Mouse (Mus musculus) ES-E14 (cell line): ENCODE results near the gene Btbd8. TPM values are rescaled to one million over a fixed set of nuclear protein-coding genes. Genes with fewer than 3 reads are reported as not detected.
A peak's percentile ranks its signal among the peaks of the same experiment; 100 is the strongest.

Experiments
- DNase-seq: peaks from one replicate; pipeline ENCODE4 v3.0.0-alpha.2; 2013; ENCODE audit warnings: low read depth, low spot score
- H3K27ac ChIP-seq: 2 replicates; pipeline ENCODE4 v1.5.1; 2012; ENCODE audit warnings: low read depth, mild to moderate bottlenecking, low read length, moderate library complexity, mixed read lengths; ENCODE audit not compliant: poor library complexity, insufficient read depth, severe bottlenecking
- H3K36me3 ChIP-seq: 2 replicates; pipeline ENCODE4 v1.6.1; 2012; ENCODE audit warnings: mild to moderate bottlenecking, low read length, moderate library complexity, mixed read lengths; ENCODE audit not compliant: control insufficient read depth, poor library complexity, insufficient read depth, severe bottlenecking
- H3K4me1 ChIP-seq, 2 experiments: fragments of 150-350 bp in 1 of 2; sonication (generic) in 1 of 2; 2 replicates each; pipeline ENCODE4 v1.6.1; 2012; ENCODE audit warnings: low read length in 2 of 2, mild to moderate bottlenecking in 1 of 2, mixed read lengths in 1 of 2; ENCODE audit not compliant: control insufficient read depth in 2 of 2, insufficient read depth in 2 of 2, poor library complexity in 1 of 2
- H3K4me3 ChIP-seq, 2 experiments: fragments of 150-350 bp in 1 of 2; sonication (generic) in 1 of 2; 2 replicates each; pipeline ENCODE4 v1.5.1; 2012; ENCODE audit warnings: low read length in 2 of 2, low read depth in 1 of 2, mild to moderate bottlenecking in 1 of 2, mixed read lengths in 1 of 2; ENCODE audit not compliant: insufficient read depth in 1 of 2, poor library complexity in 1 of 2, severe bottlenecking in 1 of 2
- H3K9ac ChIP-seq: 2 replicates; pipeline ENCODE4 v1.6.1; 2012; ENCODE audit warnings: low read depth, mild to moderate bottlenecking, low read length, mixed read lengths; ENCODE audit not compliant: poor library complexity, insufficient read depth, severe bottlenecking
- H3K9me3 ChIP-seq: fragments of 150-350 bp; sonication (generic); 2 replicates; pipeline ENCODE4 v1.6.1; 2012; ENCODE audit warnings: low read depth, mild to moderate bottlenecking, low read length; ENCODE audit not compliant: control insufficient read depth, insufficient read depth
- CHD2 ChIP-seq: IDR thresholded peaks from 2 replicates; pipeline ENCODE4 v1.6.1; 2014; ENCODE audit warnings: mild to moderate bottlenecking, low read depth, low read length, inconsistent platforms
- HCFC1 ChIP-seq: IDR thresholded peaks from 2 replicates; pipeline ENCODE4 v1.6.1; 2012; ENCODE audit warnings: low read length, inconsistent platforms, borderline replicate concordance; ENCODE audit not compliant: insufficient read depth
- MAFK ChIP-seq: IDR thresholded peaks from 2 replicates; pipeline ENCODE4 v1.6.1; 2014; ENCODE audit warnings: mild to moderate bottlenecking, low read depth, low read length, inconsistent platforms; ENCODE audit not compliant: insufficient read depth
- ZC3H11A ChIP-seq: IDR thresholded peaks from 2 replicates; pipeline ENCODE4 v1.6.1; 2012; ENCODE audit warnings: low read depth, mild to moderate bottlenecking, inconsistent platforms, low read length, borderline replicate concordance
- ZNF384 ChIP-seq: IDR thresholded peaks from 2 replicates; pipeline ENCODE4 v1.6.1; 2012; ENCODE audit warnings: low read depth, low read length, inconsistent platforms
- in situ Hi-C, 2 experiments: fragments of 600-800 bp; cut with MboI; formaldehyde crosslinking; loops; one replicate each; pipeline ENCODE4 v1.15.1; 2025; ENCODE audit warnings: low sequenced_read_pairs in 2 of 2, inconsistent platforms in 1 of 2; ENCODE audit not compliant: unreplicated experiment in 2 of 2
- total RNA-seq: library from RNA; depleted of rRNA; stranded (reverse); fragments of 300-350 nt; gene quantifications from 2 replicates; pipeline ENCODE4 v1.2.3, GENCODE M21; 2012

Gene Btbd8
- total RNA-seq, 1 experiment = 5.4 TPM

GRCm38 (mm10) chr5:107480194-107480593 is 42.4 kb downstream of the Btbd8 start:
- H3K27ac ChIP-seq = peak overlapping the region; percentile 1; the same call in 1 of the 2 replicates
- no peak overlapping the region for H3K9ac ChIP-seq
- H3K4me1 ChIP-seq = no peaks in the 10 kb centered on the region
- in situ Hi-C loops = no loop called here
- TF ChIP-seq ZC3H11A (no peak), MAFK (no peak), CHD2 (no peak)
- H3K36me3 ChIP-seq = no peaks in the 10 kb centered on the region; the same call in 1 of the 2 replicates
- H3K4me3 ChIP-seq = no peak overlapping the region
- no peak for DNase-seq
- H3K9me3 ChIP-seq = no peaks in the 10 kb centered on the region

DNA sequence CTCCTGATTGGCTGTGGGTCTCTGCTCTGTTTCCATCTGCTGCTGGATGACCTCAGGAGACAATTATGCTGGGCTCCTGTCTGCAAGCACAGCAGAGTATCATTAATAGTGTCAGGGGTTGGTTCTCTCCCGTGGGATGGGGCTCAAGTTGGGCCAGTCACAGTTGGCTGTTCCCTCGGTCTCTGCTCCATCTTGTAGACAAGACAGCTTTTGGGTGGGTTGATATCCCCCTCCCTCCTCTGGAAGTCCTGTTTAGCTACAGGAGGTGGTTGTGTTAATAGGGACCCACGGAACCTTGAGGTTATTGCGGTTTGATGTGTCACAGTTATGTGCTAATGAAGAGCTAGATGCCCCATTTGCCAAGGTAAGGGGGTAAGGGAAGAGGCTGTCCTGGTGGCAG is 51.2 kb downstream of the Btbd8 start:
- in situ Hi-C loops = no loop called here
- Histone ChIP-seq H3K9me3 (no peaks in the 10 kb centered on the region), H3K4me1 (no peaks in the 10 kb centered on the region), H3K4me3 (no peak overlapping the region), H3K9ac (no peak overlapping the region), H3K36me3 (no peaks in the 10 kb centered on the region; the same call in 1 of the 2 replicates), H3K27ac (no peak overlapping the region)
- TF ChIP-seq MAFK = no peak
- TF ChIP-seq ZC3H11A = no peak
- TF ChIP-seq CHD2 = no peak
- TF ChIP-seq ZNF384 = no peak
- no peak for TF ChIP-seq HCFC1
- DNase-seq = no peak

GRCm38 (mm10) chr5:107491036-107491435 is 53.2 kb downstream of the Btbd8 start:
- Histone ChIP-seq H3K9me3 (no peaks in the 10 kb centered on the region), H3K9ac (no peak overlapping the region), H3K36me3 (no peaks in the 10 kb centered on the region; the same call in 1 of the 2 replicates), H3K4me3 (no peak overlapping the region), H3K27ac (no peak overlapping the region), H3K4me1 (no peaks in the 10 kb centered on the region)
- in situ Hi-C loops = no loop called here
- no peak for DNase-seq
- TF ChIP-seq HCFC1 = no peak
- TF ChIP-seq CHD2 = no peak
- no peak for TF ChIP-seq ZC3H11A
- no peak for TF ChIP-seq MAFK
- TF ChIP-seq ZNF384 = no peak

DNA sequence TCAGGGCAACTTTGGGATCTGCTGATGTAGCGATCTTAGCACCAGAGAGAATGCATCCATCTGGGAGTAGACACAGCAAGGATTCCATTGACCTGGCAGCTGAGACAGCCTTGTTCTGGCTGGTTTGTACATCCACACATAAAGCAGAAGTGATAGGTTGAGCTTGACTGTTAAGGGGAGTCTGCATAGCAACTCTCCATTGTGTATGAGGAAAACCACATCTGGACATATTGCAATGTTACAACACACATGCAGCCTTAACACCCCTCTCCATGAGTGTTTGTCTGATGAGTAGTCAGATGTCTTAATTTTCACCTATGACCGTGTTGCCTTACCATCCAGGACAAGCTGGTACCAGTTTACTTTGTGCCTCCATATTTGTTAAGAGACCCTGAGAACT is 54.7 kb downstream of the Btbd8 start:
- no peaks in the 10 kb centered on the region for H3K4me1 ChIP-seq

DNA sequence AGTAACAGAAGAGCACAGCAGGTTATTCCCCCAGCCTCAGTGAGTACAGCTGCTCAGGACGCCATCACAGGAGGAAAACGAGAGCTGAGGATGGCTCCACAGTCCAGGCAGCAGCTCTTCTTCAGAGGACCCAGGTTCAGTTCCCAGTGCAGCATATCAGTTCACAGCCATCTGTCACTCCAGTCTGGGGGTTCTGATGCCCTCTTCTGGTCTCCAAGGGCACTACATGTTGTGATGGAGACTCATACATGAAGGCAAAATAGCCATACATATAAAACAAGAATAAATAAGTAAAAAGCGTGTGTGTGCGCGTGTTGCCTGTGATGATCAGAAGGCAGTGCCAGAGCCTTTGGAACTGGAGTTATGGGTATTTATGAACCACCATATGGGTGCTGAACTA is 57.0 kb downstream of the Btbd8 start:
- no peak for DNase-seq
- Histone ChIP-seq H3K9ac (no peak overlapping the region), H3K4me3 (no peak overlapping the region), H3K9me3 (no peaks in the 10 kb centered on the region), H3K27ac (no peak overlapping the region), H3K4me1 (no peaks in the 10 kb centered on the region), H3K36me3 (no peaks in the 10 kb centered on the region; the same call in 1 of the 2 replicates)
- TF ChIP-seq ZNF384 = no peak
- peak; percentile 17; the same call in 1 of the 2 replicates for TF ChIP-seq ZC3H11A
- in situ Hi-C loops = no loop called here

More for the DNA sequence above, 54.7 kb downstream of the Btbd8 start:
- TF ChIP-seq ZC3H11A = no peak
- TF ChIP-seq CHD2 = no peak
- TF ChIP-seq ZNF384 = no peak
- TF ChIP-seq MAFK = no peak
- TF ChIP-seq HCFC1 = no peak
- no peak overlapping the region for H3K9ac ChIP-seq
- DNase-seq = no peak
- no peaks in the 10 kb centered on the region for H3K9me3 ChIP-seq
- no peaks in the 10 kb centered on the region; the same call in 1 of the 2 replicates for H3K36me3 ChIP-seq
- no peak overlapping the region for H3K4me3 ChIP-seq
- in situ Hi-C loops = no loop called here
- no peak overlapping the region for H3K27ac ChIP-seq
